Mouse (Mus musculus) embryonic facial prominence, embryonic 11.5 days (tissue): ENCODE data around the gene Dapk2. TPM values are rescaled to one million over a fixed set of nuclear protein-coding genes. Genes with fewer than 3 reads are reported as not detected.

Experiments used
- ATAC-seq: fragments of 200-750 bp; cut with Nextera tagmentation; replicated peaks from 2 replicates; pipeline ENCODE4 v1.8.0; 2017; ENCODE audit warnings: low read depth; ENCODE audit not compliant: insufficient number of reproducible peaks, low FRiP score, low TSS enrichment
- DNase-seq: peaks from one replicate; pipeline ENCODE4 v3.0.0-alpha.2; 2015; ENCODE audit warnings: low spot score
- H3K27ac ChIP-seq: fragments of 300-500 bp; sonication (generic); replicated peaks from 2 replicates; pipeline ENCODE4 v1.5.1; 2014; ENCODE audit warnings: mild to moderate bottlenecking, low read depth, low read length, control low read depth
- H3K27me3 ChIP-seq: fragments of 300-500 bp; sonication (generic); 2 replicates; pipeline ENCODE4 v1.6.1; 2014; ENCODE audit warnings: mild to moderate bottlenecking, low read length, moderate library complexity, mixed read lengths; ENCODE audit not compliant: control insufficient read depth, insufficient read depth
- H3K36me3 ChIP-seq: fragments of 300-500 bp; sonication (generic); replicated peaks from 2 replicates; pipeline ENCODE4 v1.6.1; 2014; ENCODE audit warnings: low read depth, mild to moderate bottlenecking, low read length, moderate library complexity, mixed read lengths; ENCODE audit not compliant: control insufficient read depth, insufficient read depth
- H3K4me1 ChIP-seq: fragments of 300-500 bp; sonication (generic); 2 replicates; pipeline ENCODE4 v1.6.1; 2014; ENCODE audit warnings: low read length, mixed read lengths; ENCODE audit not compliant: control insufficient read depth, insufficient read depth
- H3K4me2 ChIP-seq: fragments of 300-500 bp; sonication (generic); 2 replicates; pipeline ENCODE4 v1.6.1; 2014; ENCODE audit warnings: low read depth, mild to moderate bottlenecking, control low read depth, low read length, moderate library complexity
- H3K4me3 ChIP-seq: fragments of 300-500 bp; sonication (generic); 2 replicates; pipeline ENCODE4 v1.5.1; 2014; ENCODE audit warnings: low read depth, low read length, control low read depth
- H3K9ac ChIP-seq: fragments of 300-500 bp; sonication (generic); replicated peaks from 2 replicates; pipeline ENCODE4 v1.6.1; 2014; ENCODE audit warnings: mild to moderate bottlenecking, control low read depth, low read length
- H3K9me3 ChIP-seq: fragments of 300-500 bp; sonication (generic); replicated peaks from 2 replicates; pipeline ENCODE4 v1.6.1; 2016; ENCODE audit warnings: mild to moderate bottlenecking, low read length, inconsistent platforms, mixed read lengths; ENCODE audit not compliant: control insufficient read depth
- WGBS: fragments of 180-500 bp; shearing (Covaris S2); extraction: QIAGEN DNeasy Blood & Tissue Kit; methylation state at CpG from one replicate; pipeline ENCODE4 v1.1.7; 2014; 5-methylcytosine and 5-hydroxymethylcytosine counted together
- polyA plus RNA-seq: library from polyadenylated mRNA; unstranded; fragments of >200 nt; fragmentation: Nextera tagmentation; extraction: Ambion mirVana; gene quantifications from 2 replicates; pipeline ENCODE4 v1.2.1, GENCODE M21; 2014

Dapk2 gene
- polyA plus RNA-seq, 1 experiment from 2014 or later, result 6.2 TPM

GRCm38 (mm10) chr9:66152011-66152410, 6.0 kb upstream of the Dapk2 start:
- no peak for ATAC-seq
- H3K4me1 ChIP-seq, result no peaks in the 10 kb centered on the region

GRCm38 (mm10) chr9:66153594-66153993, 4.4 kb upstream of the Dapk2 start:
- DNase-seq, result no peak
- Histone ChIP-seq H3K27ac (no peak overlapping the region), H3K36me3 (no peaks in the 10 kb centered on the region), H3K4me3 (no peak overlapping the region), H3K27me3 (no peaks in the 10 kb centered on the region; the same call in 1 of the 2 replicates), H3K4me1 (no peaks in the 10 kb centered on the region), H3K9me3 (no peaks in the 10 kb centered on the region), H3K9ac (no peak overlapping the region), H3K4me2 (no peak overlapping the region)
- 92% methylated on average over 6 of the region's 6 CpGs for WGBS
- ATAC-seq, result no peak

More at GRCm38 (mm10) chr9:66152011-66152410, 6.0 kb upstream of the Dapk2 start:
- H3K4me2 ChIP-seq, result no peak overlapping the region
- no peak for DNase-seq
- no peaks in the 10 kb centered on the region for H3K9me3 ChIP-seq
- no peak overlapping the region for H3K27ac ChIP-seq
- H3K36me3 ChIP-seq, result no peaks in the 10 kb centered on the region
- H3K27me3 ChIP-seq, result no peaks in the 10 kb centered on the region
- H3K9ac ChIP-seq, result no peak overlapping the region
- no peak overlapping the region for H3K4me3 ChIP-seq
- 67% methylated on average over 9 of the region's 9 CpGs for whole genome bisulfite sequencing

GRCm38 (mm10) chr9:66154013-66154412, 4.0 kb upstream of the Dapk2 start:
- DNase-seq (no peak), ATAC-seq (no peak)
- no peak overlapping the region for H3K27ac ChIP-seq
- no peaks in the 10 kb centered on the region for H3K9me3 ChIP-seq
- H3K4me2 ChIP-seq, result no peak overlapping the region
- no peaks in the 10 kb centered on the region for H3K4me1 ChIP-seq
- no peaks in the 10 kb centered on the region; the same call in 1 of the 2 replicates for H3K27me3 ChIP-seq
- 88% methylated on average over 9 of the region's 9 CpGs for WGBS
- H3K36me3 ChIP-seq, result no peaks in the 10 kb centered on the region
- H3K4me3 ChIP-seq, result no peak overlapping the region
- H3K9ac ChIP-seq, result no peak overlapping the region

- Histone ChIP-seq H3K4me1 (no peaks in the 10 kb centered on the region), H3K4me3 (no peak overlapping the region), H3K36me3 (no peaks in the 10 kb centered on the region), H3K27me3 (no peaks in the 10 kb centered on the region; the same call in 1 of the 2 replicates), H3K27ac (no peak overlapping the region), H3K9ac (no peak overlapping the region), H3K4me2 (no peak overlapping the region), H3K9me3 (no peaks in the 10 kb centered on the region)
- 90% methylated on average over 1 of the region's 1 CpGs for WGBS
- ATAC-seq (no peak), DNase-seq (no peak)
Measured at GRCm38 (mm10) chr9:66155534-66155933, 2.5 kb upstream of the Dapk2 start.

- ATAC-seq, result no peak
- no peak overlapping the region for H3K4me3 ChIP-seq
- H3K9me3 ChIP-seq, result no peaks in the 10 kb centered on the region
- no peak overlapping the region for H3K27ac ChIP-seq
- WGBS, result 82% methylated on average over 6 of the region's 6 CpGs
- H3K27me3 ChIP-seq, result no peaks in the 10 kb centered on the region; the same call in 1 of the 2 replicates
- H3K4me2 ChIP-seq, result no peak overlapping the region
- no peaks in the 10 kb centered on the region for H3K4me1 ChIP-seq
- no peak for DNase-seq
- H3K9ac ChIP-seq, result no peak overlapping the region
- H3K36me3 ChIP-seq, result no peaks in the 10 kb centered on the region
Measured at GRCm38 (mm10) chr9:66158885-66159430, 935 bp downstream of the Dapk2 start.

GRCm38 (mm10) chr9:66160155-66160554, 2.1 kb downstream of the Dapk2 start:
- Histone ChIP-seq H3K4me1 (no peaks in the 10 kb centered on the region), H3K27me3 (no peaks in the 10 kb centered on the region; the same call in 1 of the 2 replicates), H3K4me3 (no peak overlapping the region), H3K9ac (no peak overlapping the region), H3K4me2 (no peak overlapping the region), H3K27ac (no peak overlapping the region), H3K36me3 (no peaks in the 10 kb centered on the region), H3K9me3 (no peaks in the 10 kb centered on the region)
- DNase-seq (no peak), ATAC-seq (no peak)
- WGBS, result 95% methylated on average over 2 of the region's 2 CpGs

GRCm38 (mm10) chr9:66162995-66163394, 5.0 kb downstream of the Dapk2 start:
- no peaks in the 10 kb centered on the region for H3K4me1 ChIP-seq
- H3K9ac ChIP-seq, result no peak overlapping the region
- no peak for DNase-seq
- H3K4me3 ChIP-seq, result no peak overlapping the region
- no peaks in the 10 kb centered on the region for H3K36me3 ChIP-seq
- no peak overlapping the region for H3K4me2 ChIP-seq
- H3K27me3 ChIP-seq, result no peaks in the 10 kb centered on the region; the same call in 1 of the 2 replicates
- no peak overlapping the region for H3K27ac ChIP-seq
- 89% methylated on average over 9 of the region's 9 CpGs for WGBS
- no peak for ATAC-seq
- H3K9me3 ChIP-seq, result no peaks in the 10 kb centered on the region

- H3K4me2 ChIP-seq, result no peak overlapping the region
- ATAC-seq, result no peak
- no peak overlapping the region for H3K27ac ChIP-seq
- no peaks in the 10 kb centered on the region for H3K4me1 ChIP-seq
- no peak overlapping the region for H3K4me3 ChIP-seq
- no peaks in the 10 kb centered on the region for H3K27me3 ChIP-seq
- H3K36me3 ChIP-seq, result no peaks in the 10 kb centered on the region
- no peak overlapping the region for H3K9ac ChIP-seq
- no peaks in the 10 kb centered on the region for H3K9me3 ChIP-seq
- DNase-seq, result no peak
- WGBS, result 87% methylated on average over 5 of the region's 5 CpGs
Measured at GRCm38 (mm10) chr9:66167222-66167621, 9.2 kb downstream of the Dapk2 start.
